Mouse (Mus musculus) embryonic facial prominence, embryonic 11.5 days (tissue): ENCODE measurements around the gene Rsc1a1. TPM values are rescaled to one million over a fixed set of nuclear protein-coding genes. Genes with fewer than 3 reads are reported as not detected.

Source experiments
- ATAC-seq: fragments of 200-750 bp; cut with Nextera tagmentation; replicated peaks from 2 replicates; pipeline ENCODE4 v1.8.0; 2017; ENCODE audit warnings: low read depth; ENCODE audit not compliant: insufficient number of reproducible peaks, low FRiP score, low TSS enrichment
- DNase-seq: peaks from one replicate; pipeline ENCODE4 v3.0.0-alpha.2; 2015; ENCODE audit warnings: low spot score
- H3K27ac ChIP-seq: fragments of 300-500 bp; sonication (generic); replicated peaks from 2 replicates; pipeline ENCODE4 v1.5.1; 2014; ENCODE audit warnings: mild to moderate bottlenecking, low read depth, low read length, control low read depth
- H3K27me3 ChIP-seq: fragments of 300-500 bp; sonication (generic); 2 replicates; pipeline ENCODE4 v1.6.1; 2014; ENCODE audit warnings: mild to moderate bottlenecking, low read length, moderate library complexity, mixed read lengths; ENCODE audit not compliant: control insufficient read depth, insufficient read depth
- H3K36me3 ChIP-seq: fragments of 300-500 bp; sonication (generic); replicated peaks from 2 replicates; pipeline ENCODE4 v1.6.1; 2014; ENCODE audit warnings: low read depth, mild to moderate bottlenecking, low read length, moderate library complexity, mixed read lengths; ENCODE audit not compliant: control insufficient read depth, insufficient read depth
- H3K4me1 ChIP-seq: fragments of 300-500 bp; sonication (generic); 2 replicates; pipeline ENCODE4 v1.6.1; 2014; ENCODE audit warnings: low read length, mixed read lengths; ENCODE audit not compliant: control insufficient read depth, insufficient read depth
- H3K4me2 ChIP-seq: fragments of 300-500 bp; sonication (generic); 2 replicates; pipeline ENCODE4 v1.6.1; 2014; ENCODE audit warnings: low read depth, mild to moderate bottlenecking, control low read depth, low read length, moderate library complexity
- H3K4me3 ChIP-seq: fragments of 300-500 bp; sonication (generic); 2 replicates; pipeline ENCODE4 v1.5.1; 2014; ENCODE audit warnings: low read depth, low read length, control low read depth
- H3K9ac ChIP-seq: fragments of 300-500 bp; sonication (generic); replicated peaks from 2 replicates; pipeline ENCODE4 v1.6.1; 2014; ENCODE audit warnings: mild to moderate bottlenecking, control low read depth, low read length
- H3K9me3 ChIP-seq: fragments of 300-500 bp; sonication (generic); replicated peaks from 2 replicates; pipeline ENCODE4 v1.6.1; 2016; ENCODE audit warnings: mild to moderate bottlenecking, low read length, inconsistent platforms, mixed read lengths; ENCODE audit not compliant: control insufficient read depth
- WGBS: fragments of 180-500 bp; shearing (Covaris S2); extraction: QIAGEN DNeasy Blood & Tissue Kit; methylation state at CpG from one replicate; pipeline ENCODE4 v1.1.7; 2014; 5-methylcytosine and 5-hydroxymethylcytosine counted together
- polyA plus RNA-seq: library from polyadenylated mRNA; unstranded; fragments of >200 nt; fragmentation: Nextera tagmentation; extraction: Ambion mirVana; gene quantifications from 2 replicates; pipeline ENCODE4 v1.2.1, GENCODE M21; 2014

Gene Rsc1a1
- polyA plus RNA-seq, 1 experiment from 2014 or later = 3.2 TPM

GRCm38 (mm10) chr4:141672325-141672724 lies 13.1 kb downstream of the Rsc1a1 start:
- no peak for ATAC-seq
- Histone ChIP-seq H3K27me3 (no peaks in the 10 kb centered on the region), H3K4me3 (no peak overlapping the region), H3K27ac (no peak overlapping the region), H3K36me3 (no peaks in the 10 kb centered on the region), H3K9ac (no peak overlapping the region), H3K9me3 (no peaks in the 10 kb centered on the region), H3K4me1 (no peaks in the 10 kb centered on the region), H3K4me2 (no peak overlapping the region)
- 81% methylated on average over 13 of the region's 13 CpGs for WGBS
- DNase-seq = no peak

DNA sequence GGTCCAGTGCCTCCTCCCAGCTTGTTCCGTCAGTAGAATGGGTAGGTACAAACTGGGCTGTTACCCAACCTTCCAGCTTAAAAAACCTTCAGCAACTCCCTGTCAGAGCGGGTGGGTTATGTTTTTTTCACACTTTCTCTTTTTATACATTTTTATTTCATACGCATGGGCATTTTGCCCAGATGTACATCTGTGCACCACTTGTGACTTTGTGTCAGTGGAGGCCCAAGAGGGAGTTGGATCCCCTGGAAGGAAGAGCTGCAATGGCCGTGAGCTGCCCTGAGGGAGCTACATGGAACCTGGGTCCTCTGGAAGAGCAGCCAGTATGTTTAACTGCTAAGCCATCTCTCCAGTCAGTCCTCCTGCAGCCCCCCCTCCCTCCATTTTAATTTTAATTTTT lies 14.0 kb downstream of the Rsc1a1 start:
- no peaks in the 10 kb centered on the region for H3K4me1 ChIP-seq
- WGBS = 83% methylated on average over 4 of the region's 4 CpGs

DNA sequence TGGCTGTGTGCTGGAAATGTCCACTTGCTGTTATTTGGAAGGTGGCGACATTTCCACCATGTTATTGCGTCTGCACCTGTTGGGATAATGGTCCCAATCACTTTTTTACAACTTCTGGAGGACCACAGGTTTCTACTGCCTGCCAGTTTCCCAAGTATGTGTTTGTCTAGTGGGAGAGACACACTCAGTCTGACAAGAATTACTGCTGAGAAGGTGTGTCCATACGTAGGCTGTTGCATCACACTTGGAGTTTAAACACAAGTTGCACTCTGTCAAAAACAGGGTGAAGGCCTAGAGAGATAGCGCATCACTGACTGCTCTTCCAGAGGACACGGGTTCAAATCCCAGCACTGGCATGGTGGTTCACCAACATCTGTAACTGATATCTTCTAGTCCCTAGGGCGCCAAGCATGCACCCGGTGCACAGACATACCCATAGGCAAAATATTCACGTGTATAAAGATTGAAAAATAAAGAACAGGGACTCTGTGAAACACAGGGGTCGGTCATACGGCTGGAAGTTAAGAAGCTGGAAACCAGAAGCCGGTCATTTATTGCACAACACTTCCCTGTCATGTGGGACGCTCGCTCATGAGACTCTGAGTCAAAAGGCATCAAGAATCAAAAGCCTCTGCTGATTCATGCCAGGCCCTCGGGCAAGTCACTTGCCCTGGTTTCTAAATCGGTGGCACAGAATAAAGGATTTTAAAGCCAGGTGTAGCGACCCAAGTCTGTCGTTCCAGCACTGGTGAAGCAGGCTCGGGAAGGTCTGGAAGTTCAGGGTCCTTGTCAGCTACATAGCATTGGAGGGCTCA lies 15.3 kb downstream of the Rsc1a1 start:
- Histone ChIP-seq H3K4me3 (no peak overlapping the region), H3K4me2 (no peak overlapping the region), H3K27me3 (no peaks in the 10 kb centered on the region), H3K27ac (no peak overlapping the region), H3K9me3 (no peaks in the 10 kb centered on the region), H3K4me1 (no peaks in the 10 kb centered on the region), H3K9ac (no peak overlapping the region), H3K36me3 (no peaks in the 10 kb centered on the region)
- 83% methylated on average over 18 of the region's 18 CpGs for WGBS
- ATAC-seq = no peak
- DNase-seq = no peak

More for the DNA sequence above, 14.0 kb downstream of the Rsc1a1 start:
- no peaks in the 10 kb centered on the region for H3K36me3 ChIP-seq
- no peaks in the 10 kb centered on the region for H3K27me3 ChIP-seq
- ATAC-seq (no peak), DNase-seq (no peak)
- no peak overlapping the region for H3K4me3 ChIP-seq
- H3K4me2 ChIP-seq = no peak overlapping the region
- H3K27ac ChIP-seq = no peak overlapping the region
- H3K9ac ChIP-seq = no peak overlapping the region
- no peaks in the 10 kb centered on the region for H3K9me3 ChIP-seq

DNA sequence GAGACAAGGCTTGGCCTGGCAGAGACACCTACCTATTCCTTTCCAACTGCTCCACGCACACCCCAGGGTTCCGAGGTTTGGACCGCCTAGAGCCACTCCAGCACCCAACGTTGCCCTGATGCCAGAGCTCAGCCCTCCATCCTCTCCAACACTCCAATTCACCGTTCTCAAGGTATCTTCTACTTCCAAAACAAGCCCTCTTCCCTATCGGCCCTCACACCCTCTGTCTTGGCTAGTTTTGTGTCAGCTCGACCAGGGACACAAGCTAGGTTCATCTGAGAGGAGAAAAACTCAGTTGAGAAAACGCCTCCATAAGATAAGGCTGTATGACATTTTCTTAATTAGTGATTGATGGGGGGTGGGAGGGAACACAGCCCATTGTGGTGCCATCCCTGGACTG lies 20.6 kb downstream of the Rsc1a1 start, which contains the start of gene Plekhm2:
TSS of gene Plekhm2 (minus strand) at position 101 of the 400 bp plus-strand sequence.
- peak; percentile 7; the same call in 1 of the 2 replicates for ATAC-seq
- no peak for DNase-seq
- H3K27ac ChIP-seq = peak within 1 kb of the TSS; percentile 35; the same call in 1 of the 2 replicates

GRCm38 (mm10) chr4:141664011-141664745 lies 21.2 kb downstream of the Rsc1a1 start:
- peak; percentile 72 for DNase-seq
- no peaks in the 10 kb centered on the region for H3K9me3 ChIP-seq
- H3K4me3 ChIP-seq = peak overlapping the region; percentile 82
- H3K27me3 ChIP-seq = no peaks in the 10 kb centered on the region
- H3K9ac ChIP-seq = peak overlapping the region; percentile 97
- H3K4me1 ChIP-seq = peaks cover 5% of the 10 kb centered on the region
- peak overlapping the region; percentile 35; the same call in 1 of the 2 replicates for H3K27ac ChIP-seq
- ATAC-seq = peak; percentile 70
- WGBS = 1% methylated on average over 52 of the region's 60 CpGs
- no peaks in the 10 kb centered on the region for H3K36me3 ChIP-seq
- H3K4me2 ChIP-seq = peak overlapping the region; percentile 87

More for the DNA sequence above, 20.6 kb downstream of the Rsc1a1 start, which contains the start of gene Plekhm2:
- peaks cover 5% of the 10 kb centered on the region for H3K4me1 ChIP-seq
- H3K9ac ChIP-seq = peak within 1 kb of the TSS; percentile 97
- H3K4me3 ChIP-seq = peak within 1 kb of the TSS; percentile 82
- H3K4me2 ChIP-seq = peak within 1 kb of the TSS; percentile 87
- WGBS = 74% methylated on average over 8 of the region's 8 CpGs
- H3K36me3 ChIP-seq = no peaks in the 10 kb centered on the region
- no peaks in the 10 kb centered on the region for H3K9me3 ChIP-seq
- no peaks in the 10 kb centered on the region for H3K27me3 ChIP-seq

GRCm38 (mm10) chr4:141663122-141663931 lies 22.1 kb downstream of the Rsc1a1 start:
- no peak overlapping the region for H3K27ac ChIP-seq
- peak overlapping the region; percentile 82 for H3K4me3 ChIP-seq
- no peaks in the 10 kb centered on the region for H3K36me3 ChIP-seq
- peak overlapping the region; percentile 97 for H3K9ac ChIP-seq
- ATAC-seq (peak; percentile 24; the same call in 1 of the 2 replicates), DNase-seq (peak; percentile 43)
- no peaks in the 10 kb centered on the region for H3K27me3 ChIP-seq
- H3K4me2 ChIP-seq = peak overlapping the region; percentile 87
- peaks cover 5% of the 10 kb centered on the region for H3K4me1 ChIP-seq
- no peaks in the 10 kb centered on the region for H3K9me3 ChIP-seq
- 4% methylated on average over 34 of the region's 47 CpGs for WGBS

DNA sequence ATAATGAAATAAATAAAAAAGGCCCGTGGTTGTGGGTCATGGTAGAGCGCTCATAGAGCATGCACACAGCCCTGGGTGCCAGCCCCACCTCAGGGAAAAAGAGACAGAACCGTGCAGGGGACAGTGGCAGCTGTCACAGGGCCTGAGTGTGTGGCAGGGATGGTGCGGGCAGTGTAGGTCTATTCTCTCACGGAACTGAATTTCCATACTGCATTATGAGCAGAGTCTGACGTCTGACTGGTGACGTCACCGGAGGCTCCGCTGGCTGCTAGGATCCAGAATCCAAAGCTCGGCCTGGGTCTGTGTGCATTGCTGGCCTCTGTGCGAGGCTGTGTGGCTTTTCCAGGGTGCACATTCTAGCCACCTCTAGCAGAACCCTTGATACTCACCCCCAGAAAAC lies 24.5 kb downstream of the Rsc1a1 start:
- peaks cover 5% of the 10 kb centered on the region for H3K4me1 ChIP-seq
- WGBS = 92% methylated on average over 11 of the region's 11 CpGs
- no peaks in the 10 kb centered on the region for H3K36me3 ChIP-seq
- DNase-seq = no peak
- H3K9ac ChIP-seq = no peak overlapping the region
- H3K27ac ChIP-seq = no peak overlapping the region
- H3K27me3 ChIP-seq = no peaks in the 10 kb centered on the region
- ATAC-seq = no peak
- H3K4me3 ChIP-seq = no peak overlapping the region
- H3K4me2 ChIP-seq = no peak overlapping the region
- H3K9me3 ChIP-seq = no peaks in the 10 kb centered on the region
